Comparison of ENCODE assay signal across 8 mouse cellular contexts in the genomic region with DNA sequence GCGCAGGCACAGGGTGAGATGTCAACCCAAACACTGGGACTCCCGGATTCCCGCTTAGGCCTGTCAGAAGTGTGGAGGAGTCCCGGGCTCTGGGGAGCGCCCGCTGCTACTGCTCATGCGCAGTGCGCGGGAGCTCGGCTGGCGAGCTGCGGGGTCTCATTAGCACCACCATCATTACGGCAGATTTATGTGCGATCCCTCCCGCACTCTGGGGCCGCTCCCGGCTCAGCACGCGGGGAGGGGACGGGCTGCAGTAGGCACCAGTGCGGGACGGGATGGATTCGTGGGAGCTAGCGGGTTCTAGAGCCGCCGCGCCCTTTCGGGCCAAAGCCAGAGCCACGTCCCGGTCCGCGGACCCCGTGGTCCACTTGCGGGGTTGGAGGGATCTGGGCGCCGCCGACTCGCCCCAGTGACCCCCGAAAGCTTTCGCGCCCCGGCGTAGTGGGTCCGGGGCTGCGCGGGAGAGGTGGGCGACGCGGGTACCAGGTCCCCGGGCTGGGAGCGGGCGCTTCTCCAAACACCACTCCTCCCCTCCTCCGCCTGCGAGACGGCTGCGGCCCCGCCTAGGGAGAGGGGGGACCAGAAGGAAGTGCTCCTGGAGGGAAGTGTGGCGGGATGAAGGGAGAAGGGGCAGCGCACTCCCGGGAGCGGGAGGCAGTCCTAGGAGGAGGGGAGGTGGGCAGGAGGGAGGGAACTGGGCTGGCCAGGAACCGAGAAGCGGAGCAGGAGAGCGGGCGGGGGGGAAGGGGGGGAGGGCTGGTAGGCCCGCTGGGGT. TPM values are rescaled to one million over a fixed set of nuclear protein-coding genes. Genes with fewer than 3 reads are reported as not detected.
DNase-seq lines count a peak whose midpoint lies in the region; ATAC-seq and TF ChIP-seq lines count a peak whose summit lies in the region.

No protein-coding gene starts in this region.

- H3K9me3 ChIP-seq in heart, embryonic 11.5 days (replicated peaks; ENCODE audit: control insufficient read depth, low read length), result no peaks in the 10 kb centered on the region

- peak; percentile 73 for ATAC-seq in heart, embryonic 11.5 days (replicated peaks; ENCODE audit: insufficient number of reproducible peaks, low FRiP score, low TSS enrichment)
- no peak for ATAC-seq in erythroid progenitor cell, adult 5-6 weeks (replicated peaks; ENCODE audit: low FRiP score, poor library complexity, severe bottlenecking)

- peak overlapping the region; percentile 93 for H3K4me2 ChIP-seq in heart, embryonic 11.5 days

- no peak for TF ChIP-seq CTCF in lung, adult 2 months (IDR thresholded peaks at IDR 0.05; ENCODE audit: insufficient read depth, low read length)

- peak overlapping the region; percentile 62 for H3K4me3 ChIP-seq in heart, embryonic 11.5 days (ENCODE audit: low read depth, low read length)
- H3K4me3 ChIP-seq in lung, adult 2 months (replicated peaks; ENCODE audit: extremely low read depth, low read depth, low read length), result peak overlapping the region; percentile 80

- DNase-seq in left cerebral cortex, adult 18-20 months (ENCODE audit: low spot score in 2 of 2), result peak; percentile 46 to 62
- no peak for DNase-seq in left cerebral cortex, adult 11 months (ENCODE audit: low spot score)
- DNase-seq in embryo, embryonic 9.5 days (ENCODE audit: extremely low spot score), result peak; percentile 78
- peak; percentile 32 to 60 for DNase-seq in kidney, postnatal 25 days
- peak; percentile 55 for DNase-seq in lung, adult 2 months
- DNase-seq in ovary, postnatal 10 days (ENCODE audit: low spot score), result peak; percentile 46

- peak overlapping the region; percentile 72 for H3K9ac ChIP-seq in heart, embryonic 11.5 days (ENCODE audit: low read depth, low read length)

- under 1% methylated on average over 58 of the region's 66 CpGs for WGBS in heart, embryonic 11.5 days (ENCODE audit: insufficient replicate concordance)
- 1% methylated on average over 54 of the region's 66 CpGs for WGBS in lung, adult 2 months

- peaks cover 9% of the 10 kb centered on the region; the same call in 1 of the 2 replicates for H3K4me1 ChIP-seq in heart, embryonic 11.5 days (ENCODE audit: control insufficient read depth, insufficient read depth, low read length)
- H3K4me1 ChIP-seq in lung, adult 2 months (ENCODE audit: control insufficient read depth, insufficient read depth, low read length), result peaks cover 8% of the 10 kb centered on the region

- TF ChIP-seq POLR2A in lung, adult 2 months (IDR thresholded peaks at IDR 0.05; ENCODE audit: borderline replicate concordance, extremely low read depth, low read depth, low read length), result peak; percentile 70; the same call in 1 of the 2 replicates

- peak overlapping the region; percentile 7; the same call in 1 of the 2 replicates for H3K27ac ChIP-seq in heart, embryonic 11.5 days (ENCODE audit: low read depth, low read length)

- H3K27me3 ChIP-seq in heart, embryonic 11.5 days (ENCODE audit: control insufficient read depth, insufficient read depth, low read length), result peaks cover 14% of the 10 kb centered on the region; the same call in 1 of the 2 replicates

- H3K36me3 ChIP-seq in heart, embryonic 11.5 days (ENCODE audit: control insufficient read depth, insufficient read depth, low read length), result no peaks in the 10 kb centered on the region

RNA-seq across cellular contexts. Expression of a gene that starts 24.8 kb away (rescaled TPM):
- 100 to 1,000 TPM; 348 to 367 TPM for total RNA-seq in left cerebral cortex, adult 18-20 months (2021)
- 10.2 and 13.5 TPM in 2 replicates for polyA plus RNA-seq in heart, embryonic 11.5 days (2014; fragmentation: Nextera tagmentation; extraction: Ambion mirVana)
- polyA plus RNA-seq in lung, adult 2 months (2012; rRNA removed), result 81.1 and 86.4 TPM in 2 replicates
- total RNA-seq in erythroid progenitor cell, adult 5-6 weeks (2015; ENCODE audit: low replicate concordance), result 0.84 and 7.6 TPM in 2 replicates
- total RNA-seq in erythroid progenitor cell, adult 5-6 weeks (2017; ENCODE audit: low replicate concordance), result 0.26 and 0.30 TPM in 2 replicates

Comparison
In these comparisons a context has a peak if more than half of its experiments do, and no peak if none do; other contexts are left out.
1. RNA of a gene that starts 24.8 kb away (total RNA-seq): 348 to 367 TPM in left cerebral cortex, adult 18-20 months; 0.26 to 7.6 TPM in erythroid progenitor cell, adult 5-6 weeks; every median in the first group is over 10 times any median in the second.